Mouse (Mus musculus) gastrocnemius, postnatal 25 days (tissue): ENCODE measurements at regions not wholly inside any gene's neighbourhood (a gene's known extent, or its start where the extent isn't known, plus 50 kb on each side); places are given as distances from the start of the nearest gene placed in this dataset.
"Not testable (repeated sequence)": the region's sequence is repeated elsewhere in the genome, so short reads cannot be mapped to it uniquely, and the experiment has no call there.

Experiments used
- DNase-seq: peaks from one replicate; pipeline ENCODE4 v3.0.0; 2022

DNA sequence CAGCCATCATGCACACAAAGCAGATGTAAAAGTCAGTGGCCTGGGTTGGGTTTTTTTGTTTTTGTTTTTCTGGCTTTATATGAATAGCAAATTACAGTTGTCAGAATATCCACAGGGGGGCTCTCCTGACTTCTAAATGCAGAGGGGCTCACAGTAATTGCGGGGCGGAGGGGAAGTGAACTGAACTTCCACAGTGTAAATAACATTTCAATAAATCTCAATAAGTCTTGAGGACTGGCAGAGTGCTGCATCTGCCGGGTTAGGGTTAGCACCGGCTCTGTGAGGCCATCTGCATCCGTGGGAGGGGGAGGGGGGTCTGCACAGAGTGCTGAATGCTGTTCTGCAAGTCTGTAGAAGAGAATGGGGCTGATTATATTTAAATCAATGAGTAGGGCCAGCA is 50.3 kb upstream of the Arl4c start:
- no peak for DNase-seq

- no peak for DNase-seq
Observed at GRCm38 (mm10) chr1:88756658-88757057, 54.6 kb upstream of the Arl4c start.

- no peak for DNase-seq
Observed at GRCm38 (mm10) chr1:88757162-88757561, 55.1 kb upstream of the Arl4c start.

- no peak for DNase-seq
Observed at GRCm38 (mm10) chr1:88757746-88758145, 55.7 kb upstream of the Arl4c start.

- no peak for DNase-seq
Observed at GRCm38 (mm10) chr1:88760643-88761042, 58.6 kb upstream of the Arl4c start.

GRCm38 (mm10) chr1:88761121-88761520 is 59.1 kb upstream of the Arl4c start:
- DNase-seq = no peak

- no peak for DNase-seq
Observed at GRCm38 (mm10) chr1:88763725-88764364, 61.8 kb upstream of the Arl4c start.

DNA sequence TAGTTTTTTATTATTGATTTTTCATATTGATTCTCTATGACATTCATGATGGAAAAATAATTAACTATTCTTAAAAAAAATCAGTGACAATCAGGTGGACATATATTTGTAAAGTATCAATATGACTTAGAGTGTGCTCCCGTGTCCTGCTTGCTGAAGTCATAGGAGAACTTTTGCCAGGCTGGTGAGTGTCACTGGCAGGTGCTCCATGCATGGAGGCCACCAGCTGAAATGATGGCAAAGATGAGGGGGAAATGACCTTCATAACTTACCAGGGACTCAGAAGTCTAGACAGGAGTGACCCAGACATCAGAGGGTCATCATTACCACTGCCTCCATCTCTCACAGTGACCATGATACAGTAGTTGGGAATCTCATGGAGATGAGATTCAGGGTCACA is 62.5 kb upstream of the Arl4c start:
- DNase-seq = no peak

- no peak for DNase-seq
Observed at GRCm38 (mm10) chr1:88777009-88777408, 75.0 kb upstream of the Arl4c start.

DNA sequence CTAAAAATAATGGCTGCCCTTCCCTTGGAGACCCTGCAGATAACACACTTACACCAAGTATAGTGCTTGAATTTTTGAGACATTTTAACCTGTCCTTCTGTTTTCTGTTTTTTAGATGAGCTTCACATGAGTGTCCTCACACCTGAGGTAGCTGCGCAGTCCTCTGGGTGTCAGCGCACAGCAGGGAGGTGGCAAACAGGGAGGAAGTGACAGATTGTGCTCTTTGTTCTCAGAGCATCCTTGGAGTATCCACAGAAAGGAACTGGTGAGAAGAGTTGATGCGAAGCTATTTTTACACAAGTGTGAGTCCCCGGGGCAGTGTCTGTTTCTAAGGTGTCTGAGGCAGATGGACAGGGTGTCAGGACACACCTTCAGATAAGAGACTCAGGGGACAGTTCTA is 78.2 kb upstream of the Arl4c start:
- no peak for DNase-seq

DNA sequence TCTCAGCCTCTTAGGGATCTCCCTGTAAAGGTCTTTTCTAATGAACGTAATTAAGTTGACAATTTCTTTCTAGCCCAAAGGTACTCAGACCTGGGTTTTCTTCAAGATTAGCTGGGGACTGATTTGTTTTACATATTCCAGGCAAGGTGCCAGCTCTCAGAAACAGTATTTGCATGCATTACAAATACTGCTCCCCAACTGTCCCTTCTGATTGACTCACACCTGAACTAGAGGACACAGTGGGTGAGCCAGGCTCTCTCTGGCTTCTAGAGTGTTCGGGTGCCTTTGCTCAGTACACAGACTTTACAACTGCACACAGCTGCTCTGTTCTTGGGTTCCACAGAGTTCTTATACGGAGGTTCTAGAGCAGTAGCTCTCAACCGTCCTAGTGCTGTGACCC is 81.1 kb upstream of the Arl4c start:
- no peak for DNase-seq

DNA sequence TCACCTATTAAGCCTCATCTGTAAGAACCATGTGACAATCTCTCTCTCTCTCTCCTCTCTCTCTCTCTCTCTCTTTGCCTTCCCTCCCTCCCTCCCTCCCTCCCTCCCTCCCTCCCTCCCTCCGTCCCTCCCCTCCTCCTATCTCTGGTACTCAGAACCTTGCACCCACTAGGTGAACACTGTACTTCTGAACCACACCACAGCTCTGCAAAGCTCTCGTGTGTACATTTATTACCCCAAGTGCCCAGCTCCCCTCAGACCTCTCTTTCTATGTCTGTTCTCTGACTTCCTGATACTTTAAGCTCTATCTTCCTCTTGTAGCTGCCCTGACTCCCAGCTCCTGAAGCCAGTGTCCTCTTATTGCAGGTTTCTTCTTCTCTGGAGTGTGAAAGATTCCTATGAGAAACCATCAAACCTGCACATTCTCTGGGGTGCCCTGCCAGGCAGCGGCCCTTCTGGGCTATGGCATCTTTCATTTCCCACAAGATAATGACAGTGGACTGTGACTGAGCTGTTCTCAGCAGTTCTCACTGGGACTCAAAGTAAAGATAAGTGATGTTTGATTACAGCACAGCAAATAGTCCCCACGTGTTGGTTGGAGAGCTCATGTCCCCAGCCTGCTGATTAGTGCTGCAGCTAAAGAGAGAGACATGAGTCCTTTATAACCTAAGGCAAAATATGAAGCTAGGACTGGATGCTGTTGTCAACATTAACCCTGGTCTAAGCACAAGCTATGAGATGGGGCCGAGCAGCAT is 83.0 kb upstream of the Arl4c start:
- DNase-seq = no peak

GRCm38 (mm10) chr1:88786066-88786465 is 84.0 kb upstream of the Arl4c start:
- DNase-seq = no peak

DNA sequence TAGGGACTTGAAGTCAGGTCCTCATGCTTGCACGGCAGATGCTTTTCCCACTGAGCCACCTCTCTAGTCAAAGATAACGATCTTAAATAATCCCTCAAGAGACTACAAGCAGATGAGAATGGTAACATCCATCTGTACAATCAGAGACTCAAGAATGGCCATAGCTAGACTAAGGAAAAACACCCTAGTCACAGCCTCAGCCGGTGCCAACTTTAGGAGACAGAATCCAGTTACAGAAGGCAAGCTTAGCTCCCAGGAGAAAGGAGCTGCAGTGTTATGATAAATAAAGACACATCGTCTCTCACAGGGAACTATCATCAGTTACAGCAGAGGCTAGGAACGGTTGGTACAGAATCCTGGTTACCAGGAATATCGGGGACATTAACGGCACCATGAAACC is 88.7 kb upstream of the Arl4c start:
- DNase-seq = no peak

DNA sequence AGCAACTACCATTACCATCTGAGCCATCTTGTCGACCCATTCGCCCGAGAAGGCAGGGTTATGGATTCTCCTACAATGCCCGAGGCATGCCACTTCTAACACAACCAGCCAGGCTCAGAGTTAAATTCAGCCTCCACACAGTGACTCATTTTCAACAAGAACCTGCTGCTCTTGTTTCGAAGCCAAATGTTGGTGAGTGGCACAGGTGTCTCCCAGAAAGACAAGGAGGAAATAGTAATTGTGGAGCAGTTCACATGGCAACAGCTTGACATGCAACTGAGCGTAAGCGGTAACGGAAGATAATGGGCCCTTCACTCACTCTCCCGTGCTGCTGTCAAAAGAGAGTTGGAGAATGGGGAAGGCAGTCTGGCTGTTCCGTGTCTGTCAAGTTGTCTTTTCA is 92.9 kb upstream of the Arl4c start:
- DNase-seq = no peak

DNA sequence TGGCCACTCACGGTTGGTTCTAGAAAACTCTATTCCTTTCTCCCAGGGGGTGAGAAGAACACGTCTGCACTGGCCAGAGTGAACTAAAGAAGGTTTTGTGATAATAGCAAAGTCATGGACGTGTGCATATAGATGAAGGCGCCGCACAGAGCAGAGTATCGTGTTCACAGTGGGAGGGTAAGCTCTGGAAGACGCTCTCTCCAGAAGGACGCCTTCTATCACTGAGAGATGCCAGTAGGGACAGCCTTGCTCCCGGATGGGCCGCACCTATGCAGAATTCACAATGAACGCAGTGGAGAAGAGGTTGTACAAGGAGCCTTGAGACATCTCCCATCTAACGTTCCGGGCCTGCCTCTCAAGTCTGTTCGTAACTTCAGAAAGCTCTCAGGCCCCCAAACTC is 96.5 kb upstream of the Arl4c start:
- no peak for DNase-seq

GRCm38 (mm10) chr1:88798874-88799273 is 96.9 kb upstream of the Arl4c start:
- no peak for DNase-seq

GRCm38 (mm10) chr1:88799343-88799742 is 97.3 kb upstream of the Arl4c start:
- DNase-seq = no peak

DNA sequence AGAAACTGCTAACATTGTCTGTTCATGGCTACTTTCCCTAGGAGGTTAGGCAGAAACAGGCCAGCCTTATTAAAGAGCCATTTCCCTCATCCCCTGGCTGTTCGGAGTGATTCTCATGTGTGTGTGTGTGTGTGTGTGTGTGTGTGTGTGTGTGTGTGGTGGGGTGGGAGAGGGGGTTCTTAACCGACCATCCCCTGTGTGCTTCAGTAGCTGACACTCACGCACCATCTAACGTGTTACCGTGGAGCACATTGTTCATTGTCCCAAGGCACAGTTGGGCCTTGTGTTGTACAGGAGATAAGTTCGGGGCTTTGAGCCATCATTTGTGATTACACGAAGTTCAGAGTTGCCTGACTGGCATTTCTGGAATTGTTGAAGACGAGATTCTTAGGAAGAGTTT is 97.8 kb upstream of the Arl4c start:
- no peak for DNase-seq

GRCm38 (mm10) chr1:88800411-88800810 is 98.4 kb upstream of the Arl4c start:
- DNase-seq = no peak

DNA sequence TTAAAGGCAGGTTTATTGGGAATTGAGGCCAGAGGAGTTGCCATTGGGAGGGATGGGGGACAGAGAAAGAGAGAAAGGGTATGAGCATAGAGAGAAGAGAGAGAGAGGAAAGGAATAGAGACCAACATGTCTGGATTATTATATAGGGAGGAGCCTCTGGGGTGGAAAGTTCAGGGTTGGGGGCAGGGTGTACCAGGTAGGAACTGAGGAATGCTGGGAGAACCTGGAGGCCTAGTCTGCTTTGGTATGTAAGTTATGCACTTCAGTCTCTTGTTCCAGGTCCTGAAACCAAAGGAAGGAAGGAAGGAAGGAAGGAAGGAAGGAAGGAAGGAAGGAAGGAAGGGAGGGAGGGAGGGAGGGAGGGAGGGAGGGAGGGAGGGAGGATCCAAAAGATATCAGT is 99.1 kb upstream of the Arl4c start:
- DNase-seq = not testable (repeated sequence)

GRCm38 (mm10) chr1:88806960-88807359 is 104.9 kb upstream of the Arl4c start:
- DNase-seq = no peak

DNA sequence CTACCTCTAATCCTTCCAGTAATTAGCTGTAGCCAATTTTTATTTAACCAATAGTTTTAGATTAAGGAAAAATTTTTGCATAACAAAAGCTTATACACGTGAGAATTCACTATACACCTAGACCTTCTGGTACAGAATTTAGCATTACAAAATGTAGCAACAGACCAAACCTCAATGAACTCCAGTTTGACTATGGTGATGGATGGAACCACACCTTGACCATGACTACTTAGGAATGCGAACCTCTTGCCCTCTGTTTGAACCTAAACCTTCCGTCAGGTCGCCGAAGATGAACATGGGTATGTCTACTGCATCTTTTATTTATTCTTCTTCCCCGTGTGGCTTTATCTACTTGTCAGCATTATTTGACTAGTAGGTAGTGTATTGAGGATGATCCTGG is 105.9 kb upstream of the Arl4c start:
- DNase-seq = no peak

GRCm38 (mm10) chr1:88808508-88808907 is 106.5 kb upstream of the Arl4c start:
- DNase-seq = no peak
